Comparison of ENCODE assay signal across 18 mouse cellular contexts in genomic region chr1:166403846-166404245, GRCm38 (mm10). TPM values are rescaled to one million over a fixed set of nuclear protein-coding genes. Genes with fewer than 3 reads are reported as not detected.
DNase-seq lines count a peak whose midpoint lies in the region.
"Had no signal": no experiment of that assay in that cellular context is flagged by ENCODE, and none has a peak within 500 bp of the region (broad histone marks: within the 10 kb centered on the region; RNA-seq: fewer than 3 reads in every experiment).

No protein-coding gene starts in this region.

- peak; percentile 47 for DNase-seq in adrenal gland, adult 8-10 months
- no peak for DNase-seq in adrenal gland, adult 18-20 months (ENCODE audit: low spot score in 2 of 2)
- DNase-seq in right cerebral cortex, postnatal 25 days: peak; percentile 1
- no peak for DNase-seq in right cerebral cortex, postnatal 4 days
- DNase-seq in adrenal gland, postnatal 36 days: peak; percentile 46 to 62
- DNase-seq in lung, postnatal 10 days: no peak
- no peak for DNase-seq in testis, postnatal 14 days (ENCODE audit: low spot score)
- DNase-seq: B cell, adult 2 months; cerebellum, adult 8-10 months; cerebellum, postnatal 36 days; gastrocnemius, postnatal 36 days; heart, postnatal 10 days; kidney, adult 9 months; kidney, postnatal 10 days; lung, postnatal 36 days; midbrain, embryonic 14.5 days; thymus, adult 2 months; thymus, postnatal 36 days had no signal

RNA-seq across cellular contexts. Expression of gene Pogk, which starts 5.8 kb away (rescaled TPM):
- 10 to 100 TPM; 30.0 to 43.1 (median 38.9) TPM for total RNA-seq in adrenal gland, adult 8-10 months (2022)
- total RNA-seq in adrenal gland, adult 18-20 months (2021): 10 to 100 TPM; 40.7 to 40.9 TPM
- total RNA-seq in adrenal gland, postnatal 36 days (2021): 10 to 100 TPM; 37.5 to 38.3 TPM

RNA-seq across cellular contexts. Expression of gene Tada1, which starts 24.9 kb away (rescaled TPM):
- 10 to 100 TPM; 20.6 to 26.8 (median 22.8) TPM for total RNA-seq in adrenal gland, adult 8-10 months (2022)
- 10 to 100 TPM; 18.1 to 19.6 TPM for total RNA-seq in adrenal gland, adult 18-20 months (2021)
- total RNA-seq in adrenal gland, postnatal 36 days (2021): 10 to 100 TPM; 17.5 to 20.3 TPM

Comparison
In these comparisons a context has a peak if more than half of its experiments do, and no peak if none do; other contexts are left out.
1. DNase-seq: peak in adrenal gland, adult 8-10 months (single experiment), right cerebral cortex, postnatal 25 days (single experiment) and adrenal gland, postnatal 36 days (2 of 2); none in adrenal gland, adult 18-20 months (0 of 2), right cerebral cortex, postnatal 4 days (single experiment), lung, postnatal 10 days (single experiment) and testis, postnatal 14 days (single experiment).